Mouse (Mus musculus) brown adipose tissue, adult 24 weeks (tissue): ENCODE results near the gene Hoxb4. TPM values are rescaled to one million over a fixed set of nuclear protein-coding genes. Genes with fewer than 3 reads are reported as not detected.

Experiments
- H3K27ac ChIP-seq: fragments of 200-500 bp; replicated peaks from 2 replicates; pipeline ENCODE4 v1.5.1; 2012; ENCODE audit warnings: low read depth, mild to moderate bottlenecking, low read length
- H3K4me1 ChIP-seq: fragments of 200-500 bp; 2 replicates; pipeline ENCODE4 v1.6.1; 2012; ENCODE audit warnings: low read length, mixed read lengths; ENCODE audit not compliant: control insufficient read depth, insufficient read depth, insufficient read length
- H3K4me3 ChIP-seq: fragments of 200-500 bp; 2 replicates; pipeline ENCODE4 v1.5.1; 2012; ENCODE audit warnings: low read depth, mild to moderate bottlenecking, low read length, moderate library complexity; ENCODE audit not compliant: insufficient read depth
- polyA plus RNA-seq: library from polyadenylated mRNA; stranded (reverse); fragments of >200 nt; gene quantifications from 2 replicates; pipeline ENCODE4 v1.2.4, GENCODE M21; 2012; ENCODE audit not compliant: missing spikeins, insufficient read depth, insufficient read length

Gene Hoxb4
- polyA plus RNA-seq, 1 experiment: 6.4 TPM

- H3K27ac ChIP-seq: peak overlapping the region; percentile 99
- H3K4me1 ChIP-seq: peaks cover 18% of the 10 kb centered on the region
- H3K4me3 ChIP-seq: peak overlapping the region; percentile 93
Measured at GRCm38 (mm10) chr11:96341701-96342575, 23.9 kb downstream of the Hoxb4 start.

- H3K27ac ChIP-seq: peak overlapping the region; percentile 99
- H3K4me3 ChIP-seq: peak overlapping the region; percentile 31
- H3K4me1 ChIP-seq: peaks cover 18% of the 10 kb centered on the region
Measured at GRCm38 (mm10) chr11:96342576-96342930, 24.5 kb downstream of the Hoxb4 start.

- no peak overlapping the region for H3K27ac ChIP-seq
Measured at GRCm38 (mm10) chr11:96343206-96343745, 25.2 kb downstream of the Hoxb4 start.

GRCm38 (mm10) chr11:96344061-96344877 lies 26.2 kb downstream of the Hoxb4 start:
- 0 out of 2 replicates have a peak overlapping the region, but pooled peaks have one; percentile 5 for H3K27ac ChIP-seq

More at GRCm38 (mm10) chr11:96343206-96343745, 25.2 kb downstream of the Hoxb4 start:
- Histone ChIP-seq H3K4me1 (peaks cover 23% of the 10 kb centered on the region), H3K4me3 (no peak overlapping the region)

GRCm38 (mm10) chr11:96344878-96345159 lies 26.8 kb downstream of the Hoxb4 start:
- Histone ChIP-seq H3K4me1 (peaks cover 22% of the 10 kb centered on the region), H3K4me3 (no peak overlapping the region), H3K27ac (0 out of 2 replicates have a peak overlapping the region, but pooled peaks have one; percentile 5)

More at GRCm38 (mm10) chr11:96344061-96344877, 26.2 kb downstream of the Hoxb4 start:
- peaks cover 25% of the 10 kb centered on the region for H3K4me1 ChIP-seq
- peak overlapping the region; percentile 15; the same call in 1 of the 2 replicates for H3K4me3 ChIP-seq

- Histone ChIP-seq H3K27ac (0 out of 2 replicates have a peak overlapping the region, but pooled peaks have one; percentile 7), H3K4me3 (peak overlapping the region; percentile 60), H3K4me1 (peaks cover 21% of the 10 kb centered on the region)
Measured at GRCm38 (mm10) chr11:96345220-96345892, 27.3 kb downstream of the Hoxb4 start.

- Histone ChIP-seq H3K4me1 (peaks cover 21% of the 10 kb centered on the region), H3K4me3 (peak overlapping the region; percentile 60), H3K27ac (0 out of 2 replicates have a peak overlapping the region, but pooled peaks have one; percentile 7)
Measured at GRCm38 (mm10) chr11:96345893-96346806, 28.1 kb downstream of the Hoxb4 start.

GRCm38 (mm10) chr11:96346916-96347520 lies 29.0 kb downstream of the Hoxb4 start:
- peaks cover 21% of the 10 kb centered on the region for H3K4me1 ChIP-seq
- H3K4me3 ChIP-seq: no peak overlapping the region
- no peak overlapping the region for H3K27ac ChIP-seq

GRCm38 (mm10) chr11:96347717-96348116 lies 29.6 kb downstream of the Hoxb4 start:
- Histone ChIP-seq H3K27ac (peak overlapping the region; percentile 59; the same call in 1 of the 2 replicates), H3K4me1 (peaks cover 18% of the 10 kb centered on the region), H3K4me3 (no peak overlapping the region)

GRCm38 (mm10) chr11:96348141-96348928 lies 30.3 kb downstream of the Hoxb4 start:
- Histone ChIP-seq H3K4me3 (0 out of 2 replicates have a peak overlapping the region, but pooled peaks have one; percentile 14), H3K4me1 (peaks cover 18% of the 10 kb centered on the region), H3K27ac (peak overlapping the region; percentile 59)

GRCm38 (mm10) chr11:96348988-96349387 lies 30.9 kb downstream of the Hoxb4 start:
- H3K27ac ChIP-seq: no peak overlapping the region
- peaks cover 18% of the 10 kb centered on the region for H3K4me1 ChIP-seq
- H3K4me3 ChIP-seq: no peak overlapping the region

- H3K27ac ChIP-seq: peak overlapping the region; percentile 82
- H3K4me1 ChIP-seq: peaks cover 18% of the 10 kb centered on the region
- H3K4me3 ChIP-seq: peak overlapping the region; percentile 54
Measured at GRCm38 (mm10) chr11:96349491-96350340, 31.6 kb downstream of the Hoxb4 start.
